Mouse (Mus musculus) limb, embryonic 15.5 days (tissue): ENCODE measurements around the gene Gzma. TPM values are rescaled to one million over a fixed set of nuclear protein-coding genes. Genes with fewer than 3 reads are reported as not detected.

Experiments
- ATAC-seq: fragments of 200-750 bp; cut with Nextera tagmentation; 2 replicates; pipeline ENCODE4 v1.8.0; 2017; ENCODE audit warnings: low read depth, moderate TSS enrichment; ENCODE audit not compliant: insufficient number of reproducible peaks, low FRiP score, low TSS enrichment
- H3K27ac ChIP-seq: fragments of 300-500 bp; sonication (generic); 2 replicates; pipeline ENCODE4 v1.5.1; 2015; ENCODE audit warnings: moderate library complexity, mild to moderate bottlenecking, inconsistent platforms
- H3K27me3 ChIP-seq: fragments of 300-500 bp; sonication (generic); 2 replicates; pipeline ENCODE4 v1.6.1; 2015; ENCODE audit warnings: inconsistent platforms
- H3K36me3 ChIP-seq: fragments of 300-500 bp; sonication (generic); 2 replicates; pipeline ENCODE4 v1.6.1; 2015; ENCODE audit warnings: inconsistent platforms
- H3K4me1 ChIP-seq: fragments of 300-500 bp; sonication (generic); 2 replicates; pipeline ENCODE4 v1.6.1; 2015; ENCODE audit warnings: inconsistent platforms
- H3K4me2 ChIP-seq: fragments of 300-500 bp; sonication (generic); 2 replicates; pipeline ENCODE4 v1.6.1; 2015; ENCODE audit warnings: mild to moderate bottlenecking, inconsistent platforms
- H3K4me3 ChIP-seq: fragments of 300-500 bp; sonication (generic); 2 replicates; pipeline ENCODE4 v1.5.1; 2015; ENCODE audit warnings: mild to moderate bottlenecking, inconsistent platforms
- H3K9ac ChIP-seq: fragments of 300-500 bp; sonication (generic); 2 replicates; pipeline ENCODE4 v1.6.1; 2015; ENCODE audit warnings: inconsistent platforms
- H3K9me3 ChIP-seq: fragments of 300-500 bp; sonication (generic); 2 replicates; pipeline ENCODE4 v1.6.1; 2016; ENCODE audit warnings: inconsistent platforms
- WGBS: fragments of 180-500 bp; shearing (Covaris S2); methylation state at CpG from one replicate; pipeline ENCODE4 v1.1.7; 2015; 5-methylcytosine and 5-hydroxymethylcytosine counted together
- polyA plus RNA-seq: library from polyadenylated mRNA; unstranded; fragments of >200 nt; fragmentation: Nextera tagmentation; extraction: Ambion mirVana; gene quantifications from 2 replicates; pipeline ENCODE4 v1.2.1, GENCODE M21; 2015

Gzma gene
- polyA plus RNA-seq, 1 experiment from 2014 or later: not detected

DNA sequence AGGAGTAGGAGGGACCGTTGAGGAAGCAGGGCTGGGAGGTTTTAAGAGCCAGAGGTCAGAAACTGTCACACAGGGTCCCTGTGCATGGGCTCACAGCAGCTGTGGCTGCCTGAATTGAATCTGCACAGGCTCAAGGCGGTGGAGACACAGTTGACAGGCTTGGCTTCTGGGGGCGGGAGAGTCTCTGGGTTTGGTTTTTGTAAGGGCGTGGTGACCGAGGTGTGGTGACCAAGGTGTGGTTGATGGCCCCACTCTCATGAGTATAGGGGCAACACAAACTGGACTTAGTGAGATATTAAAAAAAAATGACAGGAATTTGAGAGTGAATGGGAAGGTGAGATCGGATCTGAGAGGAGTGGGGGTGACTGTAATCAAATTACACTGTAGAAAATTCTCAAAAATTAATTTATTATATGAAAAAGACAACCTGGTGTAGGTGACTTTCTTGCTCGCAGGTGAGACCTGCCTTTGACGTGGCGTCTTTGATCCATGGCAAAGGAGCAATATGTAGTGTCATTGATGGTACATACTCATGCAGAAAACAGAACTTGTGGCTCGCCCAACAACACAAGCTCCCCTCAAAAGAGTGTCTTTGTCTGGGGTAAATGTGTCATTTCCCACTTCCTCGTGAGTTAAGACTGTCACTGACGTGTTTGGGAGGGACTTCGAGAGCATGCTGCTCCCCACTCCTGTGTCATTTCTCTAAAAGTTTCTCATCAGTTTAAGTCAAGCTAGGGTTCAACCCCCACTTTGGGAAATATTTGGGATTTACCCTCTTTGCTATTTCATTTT, 13.4 kb downstream of the Gzma start:
- Histone ChIP-seq H3K4me3 (no peak overlapping the region), H3K36me3 (no peaks in the 10 kb centered on the region), H3K27ac (no peak overlapping the region), H3K9ac (no peak overlapping the region), H3K27me3 (no peaks in the 10 kb centered on the region), H3K9me3 (no peaks in the 10 kb centered on the region), H3K4me1 (no peaks in the 10 kb centered on the region), H3K4me2 (no peak overlapping the region)
- WGBS: 75% methylated on average over 13 of the region's 13 CpGs
- ATAC-seq: no peak

DNA sequence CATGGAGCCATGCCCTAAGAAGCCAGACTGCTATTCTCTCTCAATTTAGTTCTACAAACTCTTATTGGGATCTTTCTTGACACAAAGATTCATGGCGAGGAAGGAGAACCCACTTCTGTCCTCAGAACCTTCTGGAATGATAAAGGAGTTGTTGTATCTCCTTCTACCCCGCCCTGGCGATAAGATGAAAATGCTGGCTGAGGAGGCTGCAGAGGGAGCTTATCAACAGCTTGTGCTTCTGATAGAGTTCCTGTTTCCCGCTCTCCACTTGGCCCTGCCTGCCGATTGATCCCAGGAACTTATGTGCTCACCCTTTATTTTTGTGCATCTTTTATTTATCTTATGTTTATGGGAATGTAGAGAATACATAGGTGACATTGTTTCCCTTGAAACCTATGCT, 16.0 kb downstream of the Gzma start:
- Histone ChIP-seq H3K9ac (no peak overlapping the region), H3K27me3 (no peaks in the 10 kb centered on the region), H3K27ac (no peak overlapping the region), H3K4me1 (no peaks in the 10 kb centered on the region), H3K4me3 (no peak overlapping the region), H3K36me3 (no peaks in the 10 kb centered on the region), H3K4me2 (no peak overlapping the region), H3K9me3 (no peaks in the 10 kb centered on the region)
- 75% methylated on average over 5 of the region's 5 CpGs for WGBS
- no peak for ATAC-seq

DNA sequence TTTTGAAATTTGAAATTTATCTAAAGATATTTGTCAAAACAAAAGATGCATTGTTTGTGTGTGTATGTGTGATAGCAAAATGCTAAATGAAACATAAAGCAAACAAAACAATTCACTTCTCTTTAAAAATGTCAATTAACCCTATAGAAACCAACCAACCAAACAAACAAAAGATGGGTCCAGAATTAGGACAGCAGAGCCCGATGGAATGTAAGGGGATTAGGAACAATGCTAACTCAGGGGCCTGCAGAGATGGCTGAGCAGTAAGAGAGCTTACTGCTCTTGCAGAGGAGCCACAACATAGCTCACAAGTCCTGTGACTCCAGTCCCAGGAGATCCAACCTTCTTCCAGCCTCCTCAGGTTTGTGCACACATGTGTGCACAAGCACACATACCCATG, 18.7 kb downstream of the Gzma start:
- no peak for ATAC-seq
- Histone ChIP-seq H3K9me3 (no peaks in the 10 kb centered on the region), H3K4me3 (no peak overlapping the region), H3K36me3 (no peaks in the 10 kb centered on the region), H3K27me3 (no peaks in the 10 kb centered on the region), H3K4me2 (no peak overlapping the region), H3K4me1 (no peaks in the 10 kb centered on the region), H3K9ac (no peak overlapping the region), H3K27ac (no peak overlapping the region)
- 77% methylated on average over 1 of the region's 1 CpGs for WGBS

GRCm38 (mm10) chr13:113079021-113079420, 21.8 kb downstream of the Gzma start:
- Histone ChIP-seq H3K4me1 (no peaks in the 10 kb centered on the region), H3K27ac (no peak overlapping the region), H3K9me3 (no peaks in the 10 kb centered on the region), H3K36me3 (no peaks in the 10 kb centered on the region), H3K4me3 (no peak overlapping the region), H3K9ac (no peak overlapping the region), H3K27me3 (no peaks in the 10 kb centered on the region), H3K4me2 (no peak overlapping the region)
- no peak for ATAC-seq
- 82% methylated on average over 9 of the region's 9 CpGs for WGBS

DNA sequence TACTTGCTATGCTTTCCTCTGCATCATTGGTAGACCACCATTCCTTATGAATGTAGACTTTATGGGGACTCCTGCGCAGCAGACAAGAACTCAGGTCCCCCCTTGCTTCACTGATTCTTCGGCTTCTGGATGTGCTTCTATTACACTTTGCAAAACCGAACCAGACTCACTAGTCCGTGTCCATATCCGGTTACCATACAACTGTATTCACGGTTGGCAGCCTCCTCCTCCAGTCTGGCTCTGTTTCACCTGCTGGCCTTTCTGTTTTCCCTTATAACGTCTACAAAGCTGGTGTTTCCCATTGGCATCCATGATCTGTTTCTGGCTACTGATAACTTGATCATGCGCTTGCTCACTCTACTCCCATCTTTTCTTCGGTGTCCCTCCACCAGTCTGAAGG, 36.2 kb downstream of the Gzma start:
- H3K4me2 ChIP-seq: no peak overlapping the region
- no peaks in the 10 kb centered on the region for H3K36me3 ChIP-seq
- WGBS: 87% methylated on average over 9 of the region's 9 CpGs
- H3K4me3 ChIP-seq: no peak overlapping the region
- H3K4me1 ChIP-seq: no peaks in the 10 kb centered on the region
- no peaks in the 10 kb centered on the region for H3K9me3 ChIP-seq
- H3K9ac ChIP-seq: no peak overlapping the region
- H3K27ac ChIP-seq: no peak overlapping the region
- no peak for ATAC-seq
- no peaks in the 10 kb centered on the region for H3K27me3 ChIP-seq

DNA sequence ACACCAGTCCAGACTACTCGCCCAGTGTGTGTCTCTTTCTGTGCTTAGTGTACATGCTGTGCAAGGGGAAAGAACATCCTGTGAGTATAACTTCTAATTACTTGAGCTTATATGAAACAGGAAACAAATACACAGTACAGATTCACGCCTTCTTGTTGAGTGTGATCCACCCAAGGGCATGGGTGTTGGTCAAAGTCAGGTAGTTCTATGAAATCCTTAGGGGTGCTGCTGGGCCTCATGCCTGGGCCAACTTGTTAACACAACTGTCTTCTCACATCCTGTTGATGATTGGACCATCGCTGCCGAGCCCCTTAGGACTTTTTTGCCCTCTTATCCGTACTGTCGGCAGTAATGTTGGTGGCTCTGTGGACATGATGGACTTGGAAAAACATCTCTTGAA, 39.0 kb downstream of the Gzma start:
- Histone ChIP-seq H3K4me1 (no peaks in the 10 kb centered on the region), H3K27ac (no peak overlapping the region), H3K4me3 (no peak overlapping the region), H3K36me3 (no peaks in the 10 kb centered on the region), H3K4me2 (no peak overlapping the region), H3K9me3 (no peaks in the 10 kb centered on the region), H3K9ac (no peak overlapping the region), H3K27me3 (no peaks in the 10 kb centered on the region)
- 86% methylated on average over 6 of the region's 6 CpGs for WGBS
- no peak for ATAC-seq

DNA sequence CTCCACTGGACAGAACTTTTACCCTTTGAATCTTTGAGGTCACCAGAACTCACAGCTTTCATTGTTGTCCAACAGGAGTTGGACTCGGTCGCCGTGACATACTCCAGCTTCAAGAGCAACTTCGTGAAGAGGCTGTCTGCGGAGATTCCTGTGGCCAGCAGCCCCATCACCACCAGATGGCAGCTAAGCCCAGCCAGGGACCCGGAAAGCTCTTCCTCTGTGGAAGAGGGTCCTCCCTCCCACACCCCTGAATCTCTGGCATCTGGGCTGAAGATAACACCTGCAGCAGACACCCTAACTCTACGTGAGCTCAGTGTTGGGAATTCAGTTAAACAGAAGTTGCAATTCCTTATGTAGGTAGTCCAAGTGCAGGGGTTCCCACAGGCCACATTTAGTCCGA, 45.0 kb downstream of the Gzma start:
- no peaks in the 10 kb centered on the region for H3K36me3 ChIP-seq
- no peaks in the 10 kb centered on the region for H3K9me3 ChIP-seq
- H3K4me3 ChIP-seq: no peak overlapping the region
- no peak for ATAC-seq
- H3K27ac ChIP-seq: no peak overlapping the region
- H3K27me3 ChIP-seq: no peaks in the 10 kb centered on the region
- H3K4me1 ChIP-seq: no peaks in the 10 kb centered on the region
- H3K9ac ChIP-seq: no peak overlapping the region
- no peak overlapping the region for H3K4me2 ChIP-seq
- WGBS: 41% methylated on average over 8 of the region's 8 CpGs

DNA sequence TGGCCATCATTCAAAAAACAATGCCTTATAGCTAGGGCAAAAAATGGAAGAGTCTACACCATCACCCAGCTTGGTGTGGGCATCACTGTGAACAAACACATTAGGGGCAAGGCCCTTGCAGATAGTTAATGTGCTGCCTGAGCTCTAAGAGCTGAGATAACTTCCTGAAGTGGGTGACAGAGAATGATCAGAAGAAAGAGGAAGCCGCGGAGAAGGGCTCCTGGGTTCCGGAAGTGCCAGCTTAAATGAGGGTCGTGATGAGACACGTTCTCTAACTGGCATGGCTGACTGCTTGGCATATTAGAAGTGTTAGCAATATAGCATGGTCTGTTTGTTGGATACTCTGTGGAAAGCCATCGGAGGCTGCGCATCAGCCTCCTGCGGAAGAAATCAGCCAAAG, 46.6 kb downstream of the Gzma start:
- Histone ChIP-seq H3K4me2 (no peak overlapping the region), H3K27ac (no peak overlapping the region), H3K4me3 (no peak overlapping the region), H3K27me3 (no peaks in the 10 kb centered on the region), H3K9ac (no peak overlapping the region), H3K9me3 (no peaks in the 10 kb centered on the region), H3K4me1 (no peaks in the 10 kb centered on the region), H3K36me3 (no peaks in the 10 kb centered on the region)
- ATAC-seq: no peak
- 91% methylated on average over 8 of the region's 8 CpGs for WGBS

- Histone ChIP-seq H3K4me1 (peaks cover 10% of the 10 kb centered on the region; the same call in 1 of the 2 replicates), H3K27ac (no peak overlapping the region), H3K27me3 (no peaks in the 10 kb centered on the region), H3K4me3 (no peak overlapping the region), H3K9ac (no peak overlapping the region), H3K9me3 (no peaks in the 10 kb centered on the region), H3K4me2 (no peak overlapping the region), H3K36me3 (peaks cover 8% of the 10 kb centered on the region; the same call in 1 of the 2 replicates)
- ATAC-seq: no peak
- WGBS: 72% methylated on average over 3 of the region's 3 CpGs
These were observed 53.1 kb downstream of the Gzma start for GRCm38 (mm10) chr13:113047647-113048046.

- Histone ChIP-seq H3K27ac (no peak overlapping the region), H3K9me3 (no peaks in the 10 kb centered on the region), H3K9ac (no peak overlapping the region), H3K36me3 (peaks cover 13% of the 10 kb centered on the region; the same call in 1 of the 2 replicates), H3K27me3 (no peaks in the 10 kb centered on the region), H3K4me3 (no peak overlapping the region), H3K4me2 (no peak overlapping the region), H3K4me1 (peaks cover 10% of the 10 kb centered on the region; the same call in 1 of the 2 replicates)
- no peak for ATAC-seq
These were observed 53.8 kb downstream of the Gzma start for GRCm38 (mm10) chr13:113047018-113047417.

DNA sequence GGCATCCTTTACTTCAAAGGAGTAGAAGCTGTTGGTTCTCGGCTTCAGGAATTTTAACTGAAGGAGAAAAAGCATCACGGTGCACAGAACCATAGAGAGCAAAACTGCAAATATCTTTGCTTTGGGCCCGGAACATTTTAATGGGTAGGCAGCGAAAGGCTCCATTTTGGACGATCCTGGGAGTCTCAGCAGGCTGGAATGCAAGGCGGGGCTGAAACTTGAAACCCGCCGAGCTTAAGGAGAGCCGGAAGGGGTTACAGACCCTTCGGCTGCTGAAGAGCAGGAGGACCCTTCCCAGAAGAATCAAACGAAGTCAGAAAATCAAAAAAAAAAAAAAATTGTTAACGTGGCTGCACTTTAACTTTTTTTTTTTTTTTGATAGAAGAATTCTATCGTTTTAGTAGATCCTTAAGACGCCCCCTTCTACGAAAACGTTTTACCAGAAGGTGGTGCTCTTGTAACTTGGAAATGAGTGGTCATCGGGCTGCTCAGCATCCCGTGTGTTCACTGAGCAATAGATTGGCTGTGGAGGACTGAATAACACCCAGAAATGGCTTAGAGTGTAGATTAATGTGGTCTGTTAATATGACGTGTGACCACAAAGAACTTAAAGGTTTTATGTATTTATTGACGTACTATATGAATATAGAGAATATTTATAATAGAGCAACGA, 54.4 kb downstream of the Gzma start, which contains the start of gene Gpx8:
Gene Gpx8 (minus strand): TSS at position 200 of the 673 bp plus-strand sequence.
- 3% methylated on average over 21 of the region's 21 CpGs for WGBS
- Histone ChIP-seq H3K9ac (peak within 1 kb of the TSS; percentile 62), H3K4me3 (peak within 1 kb of the TSS; percentile 61), H3K9me3 (no peaks in the 10 kb centered on the region), H3K4me1 (peaks cover 10% of the 10 kb centered on the region; the same call in 1 of the 2 replicates), H3K27ac (peak within 1 kb of the TSS; percentile 90), H3K4me2 (peak within 1 kb of the TSS; percentile 54), H3K27me3 (no peaks in the 10 kb centered on the region), H3K36me3 (peaks cover 20% of the 10 kb centered on the region; the same call in 1 of the 2 replicates)
- ATAC-seq: peak; percentile 87; the same call in 1 of the 2 replicates

GRCm38 (mm10) chr13:113045458-113046110, 55.2 kb downstream of the Gzma start:
- Histone ChIP-seq H3K4me1 (peaks cover 10% of the 10 kb centered on the region; the same call in 1 of the 2 replicates), H3K27ac (peak overlapping the region; percentile 90), H3K4me2 (peak overlapping the region; percentile 54), H3K9me3 (no peaks in the 10 kb centered on the region), H3K9ac (peak overlapping the region; percentile 62), H3K4me3 (peak overlapping the region; percentile 61), H3K36me3 (peaks cover 21% of the 10 kb centered on the region; the same call in 1 of the 2 replicates), H3K27me3 (no peaks in the 10 kb centered on the region)
- ATAC-seq: no peak
- 9% methylated on average over 18 of the region's 18 CpGs for WGBS
